In the genomic region with DNA sequence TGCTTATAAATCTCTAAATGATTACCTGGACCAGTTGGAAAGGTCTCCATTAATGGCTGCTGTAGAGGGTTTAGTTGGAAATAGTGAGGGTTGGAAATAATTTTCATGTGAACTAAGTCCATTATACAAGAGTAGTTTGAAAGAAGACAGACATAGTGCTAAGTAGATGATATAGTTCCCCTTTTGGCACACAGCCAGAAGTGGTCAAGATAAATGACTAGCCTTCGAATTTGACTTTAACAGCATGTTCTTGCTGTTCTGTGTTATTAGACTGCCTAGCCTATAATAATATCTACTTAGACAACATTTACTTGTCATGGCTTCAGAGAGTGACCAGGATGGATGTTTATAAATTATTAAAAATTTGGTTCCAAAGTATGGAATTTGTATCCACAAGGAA, we compare ENCODE assay signal across 31 mouse cellular contexts.
DNase-seq lines count a peak whose midpoint lies in the region; ATAC-seq and TF ChIP-seq lines count a peak whose summit lies in the region.
"Had no signal": no experiment of that assay in that cellular context is flagged by ENCODE, and none has a peak within 500 bp of the region (broad histone marks: within the 10 kb centered on the region; RNA-seq: fewer than 3 reads in every experiment).

No protein-coding gene starts in this region.

- no peaks in the 10 kb centered on the region for H3K79me2 ChIP-seq in MEL (ENCODE audit: control insufficient read depth, insufficient read depth, low read length, poor library complexity)

- ATAC-seq in liver, embryonic 11.5 days (replicated peaks; ENCODE audit: low FRiP score), result 0 out of 2 replicates have a peak, but pooled peaks have one; percentile 18
- ATAC-seq in liver, embryonic 12.5 days, result no peak
- no peak for ATAC-seq in embryonic facial prominence, embryonic 14.5 days (ENCODE audit: low read depth)
- ATAC-seq: forebrain, postnatal 0 days; hindbrain, postnatal 0 days; intestine, embryonic 15.5 days; liver, postnatal 0 days; lung, postnatal 0 days; midbrain, embryonic 16.5 days had no signal

- H3K36me3 ChIP-seq in liver, embryonic 11.5 days (ENCODE audit: control insufficient read depth, insufficient read depth, low read length), result no peaks in the 10 kb centered on the region
- no peaks in the 10 kb centered on the region for H3K36me3 ChIP-seq in liver, embryonic 12.5 days
- no peaks in the 10 kb centered on the region for H3K36me3 ChIP-seq in MEL (ENCODE audit: control insufficient read depth in 1 of 2, insufficient read depth in 2 of 2, low read length in 2 of 2)
- no peaks in the 10 kb centered on the region for H3K36me3 ChIP-seq in embryonic facial prominence, embryonic 14.5 days (ENCODE audit: control insufficient read depth, insufficient read depth, low read length)
- H3K36me3 ChIP-seq: embryonic facial prominence, embryonic 12.5 days; forebrain, embryonic 10.5 days; hindbrain, embryonic 10.5 days; intestine, embryonic 15.5 days; limb, embryonic 12.5 days had no signal

- no peak overlapping the region for H3K4me3 ChIP-seq in liver, embryonic 11.5 days (ENCODE audit: low read depth, low read length)
- no peak overlapping the region for H3K4me3 ChIP-seq in liver, embryonic 12.5 days
- no peak overlapping the region for H3K4me3 ChIP-seq in MEL (ENCODE audit: control insufficient read depth in 1 of 2, insufficient read depth in 1 of 2, low read depth in 2 of 2, low read length in 2 of 2)
- no peak overlapping the region for H3K4me3 ChIP-seq in embryonic facial prominence, embryonic 14.5 days (ENCODE audit: low read depth, low read length)
- H3K4me3 ChIP-seq: embryonic facial prominence, embryonic 12.5 days; forebrain, embryonic 10.5 days; hindbrain, embryonic 10.5 days; intestine, embryonic 15.5 days; layer of hippocampus, adult 2 months; left cerebral cortex, adult 2 months; limb, embryonic 12.5 days had no signal

- TF ChIP-seq EP300 in MEL (IDR thresholded peaks at IDR 0.05; ENCODE audit: low read depth in 1 of 2, low read length in 2 of 2), result no peak

- peak; percentile 34 for DNase-seq in embryo, embryonic 11 days
- no peak for DNase-seq in embryo, embryonic 10 days (ENCODE audit: low spot score)
- no peak for DNase-seq in liver, embryonic 11.5 days (ENCODE audit: low spot score)
- DNase-seq in MEL (ENCODE audit: low read depth, low spot score), result peak; percentile 48
- peak; percentile 27 for DNase-seq in embryonic facial prominence, embryonic 14.5 days (ENCODE audit: low spot score)
- no peak for DNase-seq in urinary bladder, postnatal 25 days (ENCODE audit: low spot score)
- no peak for DNase-seq in spleen, postnatal 14 days (ENCODE audit: low spot score in 2 of 2)
- DNase-seq: adrenal gland, adult 8-10 months; cerebellum, adult 8-10 months; cerebellum, postnatal 36 days; forebrain, postnatal 0 days; gastrocnemius, postnatal 14 days; heart, postnatal 14 days; kidney, adult 8-10 months; kidney, postnatal 36 days; liver, postnatal 0 days; right cerebral cortex, postnatal 25 days; thymus, postnatal 4 days had no signal

- TF ChIP-seq POLR2A in MEL (IDR thresholded peaks at IDR 0.05; ENCODE audit: control insufficient read depth in 1 of 2, insufficient read depth in 1 of 2, low read depth in 1 of 2, low read length in 2 of 2, poor library complexity in 1 of 2), result no peak

- TF ChIP-seq CTCF in MEL (IDR thresholded peaks at IDR 0.05 in 2 of 3, conservative IDR thresholded peaks at IDR 0.05 in 1 of 3; ENCODE audit: control insufficient read depth in 1 of 3, insufficient read depth in 1 of 3, low read depth in 2 of 3, low read length in 3 of 3, poor library complexity in 1 of 3, severe bottlenecking in 1 of 3), result no peak

- no peak overlapping the region for H3K27ac ChIP-seq in liver, embryonic 11.5 days (ENCODE audit: low read depth, low read length)
- no peak overlapping the region for H3K27ac ChIP-seq in liver, embryonic 12.5 days
- H3K27ac ChIP-seq in MEL (ENCODE audit: control insufficient read depth, low read depth, low read length), result no peak overlapping the region
- no peak overlapping the region for H3K27ac ChIP-seq in embryonic facial prominence, embryonic 14.5 days (replicated peaks; ENCODE audit: low read depth, low read length)
- H3K27ac ChIP-seq: embryonic facial prominence, embryonic 12.5 days; forebrain, embryonic 10.5 days; hindbrain, embryonic 10.5 days; hindbrain, postnatal 0 days; intestine, embryonic 15.5 days; layer of hippocampus, adult 2 months; left cerebral cortex, adult 2 months; limb, embryonic 12.5 days; macrophage had no signal

- no peaks in the 10 kb centered on the region for H3K27me3 ChIP-seq in liver, embryonic 11.5 days (replicated peaks; ENCODE audit: control insufficient read depth, insufficient read depth, low read length)
- no peaks in the 10 kb centered on the region for H3K27me3 ChIP-seq in liver, embryonic 12.5 days (replicated peaks)
- 0 out of 4 replicates have a peak, but pooled peaks cover 0 to 1% of the 10 kb centered on the region in 2 experiments for H3K27me3 ChIP-seq in MEL (ENCODE audit: control insufficient read depth in 1 of 2, insufficient read depth in 2 of 2, low read length in 2 of 2)
- no peaks in the 10 kb centered on the region for H3K27me3 ChIP-seq in embryonic facial prominence, embryonic 14.5 days (replicated peaks; ENCODE audit: control insufficient read depth, insufficient read depth, low read length)
- H3K27me3 ChIP-seq: CH12.LX; embryonic facial prominence, embryonic 12.5 days; intestine, embryonic 15.5 days; limb, embryonic 12.5 days had no signal

- H3K4me2 ChIP-seq in liver, embryonic 11.5 days, result no peak overlapping the region
- no peak overlapping the region for H3K4me2 ChIP-seq in liver, embryonic 12.5 days
- no peak overlapping the region for H3K4me2 ChIP-seq in embryonic facial prominence, embryonic 14.5 days (ENCODE audit: low read depth, low read length)
- H3K4me2 ChIP-seq: embryonic facial prominence, embryonic 12.5 days; intestine, embryonic 15.5 days; limb, embryonic 12.5 days had no signal

- TF ChIP-seq RAD21 in MEL (IDR thresholded peaks at IDR 0.05; ENCODE audit: low read depth, low read length), result no peak

- H3K9me3 ChIP-seq in liver, embryonic 11.5 days (ENCODE audit: control insufficient read depth, low read length), result no peaks in the 10 kb centered on the region
- no peaks in the 10 kb centered on the region for H3K9me3 ChIP-seq in liver, embryonic 12.5 days (replicated peaks)
- no peaks in the 10 kb centered on the region for H3K9me3 ChIP-seq in MEL (replicated peaks; ENCODE audit: insufficient read depth, low read length)
- no peaks in the 10 kb centered on the region for H3K9me3 ChIP-seq in embryonic facial prominence, embryonic 14.5 days (ENCODE audit: control insufficient read depth, low read length)
- H3K9me3 ChIP-seq: embryonic facial prominence, embryonic 12.5 days; forebrain, embryonic 10.5 days; hindbrain, embryonic 10.5 days; intestine, embryonic 15.5 days; limb, embryonic 12.5 days had no signal

- H3K9ac ChIP-seq in liver, embryonic 11.5 days (ENCODE audit: low read depth, low read length), result no peak overlapping the region
- no peak overlapping the region for H3K9ac ChIP-seq in liver, embryonic 12.5 days
- H3K9ac ChIP-seq in MEL (ENCODE audit: control insufficient read depth, low read depth, low read length, poor library complexity, severe bottlenecking), result no peak overlapping the region
- no peak overlapping the region for H3K9ac ChIP-seq in embryonic facial prominence, embryonic 14.5 days (ENCODE audit: low read depth, low read length)
- H3K9ac ChIP-seq: embryonic facial prominence, embryonic 12.5 days; forebrain, postnatal 0 days; intestine, embryonic 15.5 days; limb, embryonic 12.5 days; liver, postnatal 0 days had no signal

- WGBS in liver, embryonic 11.5 days, result 21% methylated on average over 1 of the region's 1 CpGs
- 35% methylated on average over 1 of the region's 1 CpGs for WGBS in liver, embryonic 12.5 days (ENCODE audit: insufficient replicate concordance)
- WGBS in embryonic facial prominence, embryonic 14.5 days, result 59% methylated on average over 1 of the region's 1 CpGs

- no peaks in the 10 kb centered on the region for H3K4me1 ChIP-seq in liver, embryonic 11.5 days (replicated peaks; ENCODE audit: control insufficient read depth, insufficient read depth, low read length)
- H3K4me1 ChIP-seq in liver, embryonic 12.5 days, result no peaks in the 10 kb centered on the region
- no peaks in the 10 kb centered on the region for H3K4me1 ChIP-seq in MEL (ENCODE audit: control insufficient read depth in 1 of 2, insufficient read depth in 2 of 2, low read length in 2 of 2)
- H3K4me1 ChIP-seq in embryonic facial prominence, embryonic 14.5 days (ENCODE audit: control insufficient read depth, insufficient read depth, low read length), result no peaks in the 10 kb centered on the region
- H3K4me1 ChIP-seq: embryonic facial prominence, embryonic 12.5 days; forebrain, embryonic 10.5 days; hindbrain, embryonic 10.5 days; intestine, embryonic 15.5 days; limb, embryonic 12.5 days had no signal

TF ChIP-seq in MEL, 35 proteins besides CTCF, POLR2A, EP300 and RAD21:
- TF ChIP-seq CHD1 (IDR thresholded peaks at IDR 0.05; ENCODE audit: low read depth, low read length) (no peak), SMC3 (IDR thresholded peaks at IDR 0.05; ENCODE audit: low read depth, low read length) (no peak), NRF1 (IDR thresholded peaks at IDR 0.05; ENCODE audit: insufficient read depth, low read depth, low read length, poor library complexity, severe bottlenecking) (no peak), NELFE (IDR thresholded peaks at IDR 0.05; ENCODE audit: low read depth, low read length) (no peak), MAZ (IDR thresholded peaks at IDR 0.05; ENCODE audit: low read depth, low read length) (no peak), TBP (IDR thresholded peaks at IDR 0.05; ENCODE audit: low read depth, low read length) (no peak), TAL1 (IDR thresholded peaks at IDR 0.05; ENCODE audit: low read length) (no peak), MEF2A (IDR thresholded peaks at IDR 0.05; ENCODE audit: extremely low read depth, insufficient replicate concordance, low read depth, low read length, poor library complexity, severe bottlenecking) (no peak), POLR2AphosphoS2 (IDR thresholded peaks at IDR 0.05; ENCODE audit: low read length) (no peak), MAX (IDR thresholded peaks at IDR 0.05; ENCODE audit: low read length) (no peak), GABPA (IDR thresholded peaks at IDR 0.05; ENCODE audit: low read depth, low read length) (no peak), HCFC1 (IDR thresholded peaks at IDR 0.05; ENCODE audit: low read depth, low read length) (no peak), POLR2AphosphoS5 (IDR thresholded peaks at IDR 0.05; ENCODE audit: borderline replicate concordance, low read depth, low read length) (no peak), RCOR1 (IDR thresholded peaks at IDR 0.05; ENCODE audit: low read depth, low read length) (no peak), ETS1 (IDR thresholded peaks at IDR 0.05; ENCODE audit: low read depth, low read length) (no peak), MXI1 (IDR thresholded peaks at IDR 0.05; ENCODE audit: low read depth, low read length) (no peak), USF2 (IDR thresholded peaks at IDR 0.05; ENCODE audit: borderline replicate concordance in 1 of 2, insufficient read depth in 1 of 2, low read depth in 1 of 2, low read length in 2 of 2) (no peak), KAT2A (conservative IDR thresholded peaks at IDR 0.05; ENCODE audit: low read depth, low read length) (no peak)

Comparison
In these comparisons a context has a peak if more than half of its experiments do, and no peak if none do; other contexts are left out.
1. DNase-seq: peak in embryo, embryonic 11 days (single experiment), MEL (single experiment) and embryonic facial prominence, embryonic 14.5 days (single experiment); none in embryo, embryonic 10 days (single experiment), liver, embryonic 11.5 days (single experiment), urinary bladder, postnatal 25 days (single experiment) and spleen, postnatal 14 days (0 of 2).